Mouse (Mus musculus): ENCODE measurements at regions not wholly inside any gene's neighbourhood (a gene's known extent, or its start where the extent isn't known, plus 50 kb on each side); places are given as distances from the start of the nearest gene placed in this dataset.

DNA sequence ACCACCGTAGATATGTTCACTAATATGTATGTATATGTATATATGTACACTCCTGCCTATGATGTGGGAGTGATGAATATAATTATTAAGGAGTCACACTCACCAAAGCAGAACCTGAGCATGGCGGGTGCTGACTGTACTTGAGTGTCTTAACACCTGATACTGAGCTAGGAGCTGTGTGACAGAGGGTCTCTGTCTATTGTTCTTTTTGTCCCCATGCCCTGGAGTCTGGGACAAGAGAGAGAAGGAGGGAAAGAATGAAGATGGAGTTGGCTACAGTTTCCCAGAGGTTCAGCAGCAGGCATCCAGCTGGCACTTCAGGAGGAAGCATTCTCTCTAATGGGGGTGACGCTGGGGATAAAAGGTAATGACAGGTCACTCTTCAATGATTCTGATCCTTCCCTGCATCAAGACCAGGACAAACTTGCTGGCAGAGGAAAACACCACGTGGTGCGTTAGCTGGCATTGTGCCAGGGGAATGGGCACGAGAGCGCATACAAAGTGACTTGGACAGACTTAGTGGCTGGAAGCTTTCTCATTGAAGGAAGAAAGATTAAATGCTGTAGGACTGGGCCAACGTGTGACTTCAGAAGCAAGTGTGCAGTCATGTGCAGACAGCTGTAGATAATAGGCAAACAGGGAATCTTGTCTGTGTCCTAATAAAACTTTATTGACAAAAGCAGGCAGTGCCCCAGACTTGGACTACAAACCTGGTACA, 141.8 kb upstream of the Mycn start:
- H3K4me3 ChIP-seq (ENCODE audit: low read depth, low read length): no peak overlapping the region
- peak; percentile 31; the same call in 1 of the 2 replicates for ATAC-seq (replicated peaks; ENCODE audit: insufficient number of reproducible peaks, low FRiP score, low TSS enrichment)

GRCm38 (mm10) chr12:13080791-13081190, 139.1 kb upstream of the Mycn start:
- ATAC-seq (replicated peaks; ENCODE audit: insufficient number of reproducible peaks, low FRiP score, low TSS enrichment): no peak
- Histone ChIP-seq H3K4me3 (ENCODE audit: low read depth, low read length) (no peak overlapping the region), H3K9ac (ENCODE audit: low read depth, low read length) (no peak overlapping the region), H3K4me2 (no peak overlapping the region), H3K27me3 (ENCODE audit: control insufficient read depth, insufficient read depth, low read length) (no peaks in the 10 kb centered on the region), H3K9me3 (replicated peaks; ENCODE audit: control insufficient read depth, low read length) (no peaks in the 10 kb centered on the region), H3K36me3 (ENCODE audit: control insufficient read depth, insufficient read depth, low read length) (no peaks in the 10 kb centered on the region), H3K4me1 (ENCODE audit: control insufficient read depth, insufficient read depth, low read length) (peaks cover 3% of the 10 kb centered on the region; the same call in 1 of the 2 replicates), H3K27ac (ENCODE audit: low read depth, low read length) (no peak overlapping the region)
- 62% methylated on average over 5 of the region's 5 CpGs for WGBS (ENCODE audit: insufficient replicate concordance)

More for the DNA sequence above, 141.8 kb upstream of the Mycn start:
- Histone ChIP-seq H3K4me2 (no peak overlapping the region), H3K9me3 (replicated peaks; ENCODE audit: control insufficient read depth, low read length) (no peaks in the 10 kb centered on the region), H3K27me3 (ENCODE audit: control insufficient read depth, insufficient read depth, low read length) (no peaks in the 10 kb centered on the region), H3K27ac (ENCODE audit: low read depth, low read length) (no peak overlapping the region), H3K36me3 (ENCODE audit: control insufficient read depth, insufficient read depth, low read length) (no peaks in the 10 kb centered on the region), H3K9ac (ENCODE audit: low read depth, low read length) (no peak overlapping the region), H3K4me1 (ENCODE audit: control insufficient read depth, insufficient read depth, low read length) (no peaks in the 10 kb centered on the region)
- WGBS (ENCODE audit: insufficient replicate concordance): 48% methylated on average over 8 of the region's 8 CpGs

DNA sequence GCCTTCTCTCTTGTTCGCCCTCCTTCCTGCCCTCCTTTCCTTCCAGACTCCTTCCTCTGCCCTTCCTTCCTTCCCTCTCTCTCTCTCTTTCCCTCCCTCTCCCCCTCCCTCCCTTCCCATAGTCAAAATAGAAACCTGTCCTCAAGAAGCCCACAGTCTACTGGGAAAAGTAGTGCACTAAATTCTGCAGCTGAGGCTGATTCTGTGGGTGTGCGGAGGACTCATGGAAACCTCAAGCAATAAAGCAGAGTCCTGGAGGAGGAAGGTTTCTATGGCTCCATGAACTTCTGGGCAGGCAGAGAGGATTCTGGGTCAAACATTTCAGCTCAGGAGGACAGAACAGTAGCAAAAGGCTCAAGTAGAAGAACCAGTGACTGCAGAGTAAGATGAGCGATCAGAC, 138.1 kb upstream of the Mycn start:
- H3K4me1 ChIP-seq (ENCODE audit: control insufficient read depth, insufficient read depth, low read length): peaks cover 3% of the 10 kb centered on the region; the same call in 1 of the 2 replicates
- H3K27ac ChIP-seq (ENCODE audit: low read depth, low read length): no peak overlapping the region
- H3K4me3 ChIP-seq (ENCODE audit: low read depth, low read length): no peak overlapping the region
- H3K9ac ChIP-seq (ENCODE audit: low read depth, low read length): no peak overlapping the region
- no peaks in the 10 kb centered on the region for H3K36me3 ChIP-seq (ENCODE audit: control insufficient read depth, insufficient read depth, low read length)
- no peak overlapping the region for H3K4me2 ChIP-seq
- no peaks in the 10 kb centered on the region for H3K27me3 ChIP-seq (ENCODE audit: control insufficient read depth, insufficient read depth, low read length)
- H3K9me3 ChIP-seq (replicated peaks; ENCODE audit: control insufficient read depth, low read length): no peaks in the 10 kb centered on the region
- ATAC-seq (replicated peaks; ENCODE audit: insufficient number of reproducible peaks, low FRiP score, low TSS enrichment): no peak
- 87% methylated on average over 3 of the region's 3 CpGs for WGBS (ENCODE audit: insufficient replicate concordance)

- 44% methylated on average over 4 of the region's 4 CpGs for WGBS (ENCODE audit: insufficient replicate concordance)
- no peak for ATAC-seq (replicated peaks; ENCODE audit: insufficient number of reproducible peaks, low FRiP score, low TSS enrichment)
- Histone ChIP-seq H3K27me3 (ENCODE audit: control insufficient read depth, insufficient read depth, low read length) (no peaks in the 10 kb centered on the region), H3K4me2 (no peak overlapping the region), H3K9me3 (replicated peaks; ENCODE audit: control insufficient read depth, low read length) (no peaks in the 10 kb centered on the region), H3K36me3 (ENCODE audit: control insufficient read depth, insufficient read depth, low read length) (no peaks in the 10 kb centered on the region), H3K9ac (ENCODE audit: low read depth, low read length) (no peak overlapping the region), H3K4me3 (ENCODE audit: low read depth, low read length) (no peak overlapping the region), H3K27ac (ENCODE audit: low read depth, low read length) (no peak overlapping the region), H3K4me1 (ENCODE audit: control insufficient read depth, insufficient read depth, low read length) (peaks cover 3% of the 10 kb centered on the region; the same call in 1 of the 2 replicates)
Observed at GRCm38 (mm10) chr12:13077689-13078088, 136.0 kb upstream of the Mycn start.

DNA sequence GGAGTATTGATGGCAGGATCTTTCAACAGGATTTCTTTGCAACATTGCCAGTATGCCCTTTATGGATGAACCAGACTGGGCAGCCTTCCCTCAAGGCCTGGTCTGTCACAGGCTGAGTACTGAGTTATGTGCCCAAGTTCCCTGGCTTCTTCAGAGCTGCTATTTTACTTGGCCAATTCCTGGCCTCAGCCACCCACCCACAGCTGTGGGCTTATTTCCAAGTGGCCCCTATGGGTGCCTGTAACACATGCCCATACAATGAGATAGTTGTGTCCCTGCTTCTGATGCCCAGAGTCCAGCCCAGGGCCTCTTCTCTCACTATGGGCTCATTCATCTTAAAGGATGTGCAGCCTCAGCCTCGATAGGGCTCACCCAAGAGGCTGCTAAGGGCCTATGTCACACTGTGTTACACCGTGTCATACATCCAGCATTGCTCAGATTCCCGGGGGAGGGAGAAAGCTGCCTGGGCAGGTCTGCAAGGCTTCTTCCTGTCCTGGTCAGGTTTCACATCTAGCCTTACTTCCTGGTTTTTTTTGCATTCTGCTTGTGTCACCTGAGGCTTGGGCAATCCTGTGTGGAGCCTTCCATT, 135.1 kb upstream of the Mycn start:
- Histone ChIP-seq H3K27me3 (ENCODE audit: control insufficient read depth, insufficient read depth, low read length) (no peaks in the 10 kb centered on the region), H3K36me3 (ENCODE audit: control insufficient read depth, insufficient read depth, low read length) (no peaks in the 10 kb centered on the region), H3K4me2 (no peak overlapping the region), H3K4me1 (ENCODE audit: control insufficient read depth, insufficient read depth, low read length) (peaks cover 3% of the 10 kb centered on the region; the same call in 1 of the 2 replicates), H3K4me3 (ENCODE audit: low read depth, low read length) (no peak overlapping the region), H3K27ac (ENCODE audit: low read depth, low read length) (no peak overlapping the region), H3K9me3 (replicated peaks; ENCODE audit: control insufficient read depth, low read length) (no peaks in the 10 kb centered on the region), H3K9ac (ENCODE audit: low read depth, low read length) (no peak overlapping the region)
- 48% methylated on average over 3 of the region's 3 CpGs for WGBS (ENCODE audit: insufficient replicate concordance)
- ATAC-seq (replicated peaks; ENCODE audit: insufficient number of reproducible peaks, low FRiP score, low TSS enrichment): no peak

DNA sequence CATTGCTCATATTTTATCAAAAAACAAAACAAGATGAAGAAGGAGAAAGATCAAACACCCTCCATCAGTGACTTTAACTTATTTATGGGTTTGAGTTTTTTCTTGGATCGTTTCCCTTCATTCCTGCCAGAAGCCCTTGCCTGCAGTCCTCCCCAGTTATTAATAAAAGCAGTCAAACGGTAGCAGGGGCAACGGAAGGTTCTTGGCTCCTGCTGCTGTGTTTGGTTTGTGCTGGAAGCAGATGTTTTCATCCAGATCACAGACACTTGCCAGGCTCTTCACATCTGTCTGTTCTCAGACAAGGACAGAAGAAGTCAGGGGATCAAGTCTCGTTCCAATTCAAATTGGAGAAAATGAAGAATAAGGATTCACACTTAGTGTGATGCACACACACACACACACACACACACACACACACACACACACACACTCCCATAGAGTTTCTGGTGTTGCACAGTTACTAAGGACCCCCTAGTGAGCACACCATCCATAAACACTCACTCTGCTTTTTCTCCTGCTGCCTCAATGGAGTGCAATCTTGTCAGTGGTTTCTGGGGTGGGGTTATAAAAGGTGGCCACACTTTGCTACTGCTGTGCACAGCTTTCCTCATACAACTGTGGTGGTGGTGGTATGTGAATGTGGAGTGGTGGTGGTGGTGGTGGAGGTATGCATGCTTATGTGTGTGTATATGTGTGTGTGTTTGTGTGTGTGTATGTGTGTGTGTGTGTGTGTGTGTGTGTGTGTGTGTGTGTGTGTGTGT, 131.6 kb upstream of the Mycn start:
- no peak overlapping the region for H3K4me2 ChIP-seq
- 58% methylated on average over 4 of the region's 4 CpGs for WGBS (ENCODE audit: insufficient replicate concordance)

DNA sequence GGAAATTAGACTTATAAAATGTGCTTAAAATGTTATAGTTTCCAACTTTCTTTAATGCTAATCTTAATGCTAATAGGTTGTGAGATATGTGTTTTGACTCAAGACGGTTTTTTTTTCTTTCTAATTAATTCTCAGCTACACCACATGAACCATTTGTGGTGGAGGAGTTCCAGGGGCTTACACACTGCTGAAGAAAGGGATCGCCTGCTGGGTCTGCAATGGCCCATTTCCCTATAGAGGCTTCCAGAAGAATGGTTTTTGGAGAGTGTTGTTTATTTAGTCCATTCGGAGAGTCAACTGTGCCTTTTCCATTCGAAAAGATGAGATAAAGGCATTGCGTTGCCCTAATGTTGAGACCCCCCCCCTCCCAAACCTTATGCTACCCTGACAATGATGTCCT, 125.6 kb upstream of the Mycn start:
- Histone ChIP-seq H3K4me3 (ENCODE audit: low read depth, low read length) (no peak overlapping the region), H3K4me2 (no peak overlapping the region), H3K9me3 (replicated peaks; ENCODE audit: control insufficient read depth, low read length) (0 out of 2 replicates have a peak, but pooled peaks cover 2% of the 10 kb centered on the region), H3K27ac (ENCODE audit: low read depth, low read length) (no peak overlapping the region), H3K27me3 (ENCODE audit: control insufficient read depth, insufficient read depth, low read length) (no peaks in the 10 kb centered on the region), H3K36me3 (ENCODE audit: control insufficient read depth, insufficient read depth, low read length) (no peaks in the 10 kb centered on the region), H3K9ac (ENCODE audit: low read depth, low read length) (no peak overlapping the region), H3K4me1 (ENCODE audit: control insufficient read depth, insufficient read depth, low read length) (no peaks in the 10 kb centered on the region)
- no peak for ATAC-seq (replicated peaks; ENCODE audit: insufficient number of reproducible peaks, low FRiP score, low TSS enrichment)
- 56% methylated on average over 5 of the region's 5 CpGs for WGBS (ENCODE audit: insufficient replicate concordance)

More for the DNA sequence above, 131.6 kb upstream of the Mycn start:
- H3K9ac ChIP-seq (ENCODE audit: low read depth, low read length): no peak overlapping the region
- H3K36me3 ChIP-seq (ENCODE audit: control insufficient read depth, insufficient read depth, low read length): no peaks in the 10 kb centered on the region
- no peaks in the 10 kb centered on the region for H3K27me3 ChIP-seq (ENCODE audit: control insufficient read depth, insufficient read depth, low read length)
- ATAC-seq (replicated peaks; ENCODE audit: insufficient number of reproducible peaks, low FRiP score, low TSS enrichment): no peak
- 0 out of 2 replicates have a peak, but pooled peaks cover 2% of the 10 kb centered on the region for H3K9me3 ChIP-seq (replicated peaks; ENCODE audit: control insufficient read depth, low read length)
- H3K27ac ChIP-seq (ENCODE audit: low read depth, low read length): no peak overlapping the region
- no peak overlapping the region for H3K4me3 ChIP-seq (ENCODE audit: low read depth, low read length)
- H3K4me1 ChIP-seq (ENCODE audit: control insufficient read depth, insufficient read depth, low read length): peaks cover 3% of the 10 kb centered on the region; the same call in 1 of the 2 replicates

GRCm38 (mm10) chr12:13066604-13067181, 125.0 kb upstream of the Mycn start:
- Histone ChIP-seq H3K27ac (ENCODE audit: low read depth, low read length) (no peak overlapping the region), H3K9me3 (replicated peaks; ENCODE audit: control insufficient read depth, low read length) (0 out of 2 replicates have a peak, but pooled peaks cover 2% of the 10 kb centered on the region), H3K36me3 (ENCODE audit: control insufficient read depth, insufficient read depth, low read length) (no peaks in the 10 kb centered on the region), H3K4me1 (ENCODE audit: control insufficient read depth, insufficient read depth, low read length) (no peaks in the 10 kb centered on the region), H3K9ac (ENCODE audit: low read depth, low read length) (no peak overlapping the region), H3K4me2 (no peak overlapping the region), H3K4me3 (ENCODE audit: low read depth, low read length) (no peak overlapping the region), H3K27me3 (ENCODE audit: control insufficient read depth, insufficient read depth, low read length) (no peaks in the 10 kb centered on the region)
- 52% methylated on average over 6 of the region's 6 CpGs for WGBS (ENCODE audit: insufficient replicate concordance)
- ATAC-seq (replicated peaks; ENCODE audit: insufficient number of reproducible peaks, low FRiP score, low TSS enrichment): no peak
